Mouse (Mus musculus): ENCODE measurements around the gene Pfkm. TPM values are rescaled to one million over a fixed set of nuclear protein-coding genes. Genes with fewer than 3 reads are reported as not detected.

Pfkm gene
- polyA plus RNA-seq, 1 experiment, result 36.4 TPM

- no peaks in the 10 kb centered on the region for H3K79me2 ChIP-seq (ENCODE audit: control insufficient read depth, insufficient read depth)
- TF ChIP-seq CEBPB (IDR thresholded peaks at IDR 0.05; ENCODE audit: low read depth), result no peak
- no peak for TF ChIP-seq MAX (IDR thresholded peaks at IDR 0.05)
- TF ChIP-seq USF1 (IDR thresholded peaks at IDR 0.05; ENCODE audit: low read depth), result no peak
- no peak for TF ChIP-seq MYOG (IDR thresholded peaks at IDR 0.05; ENCODE audit: control insufficient read depth, extremely low read depth, insufficient read length)
- TF ChIP-seq MYOD1 (IDR thresholded peaks at IDR 0.05; ENCODE audit: control insufficient read depth, insufficient read length, low read depth), result no peak
- no peak for TF ChIP-seq FOSL1 (IDR thresholded peaks at IDR 0.05; ENCODE audit: insufficient read depth, low read length, poor library complexity, severe bottlenecking)
- no peak for TF ChIP-seq CTCF (IDR thresholded peaks at IDR 0.05; ENCODE audit: control insufficient read depth, insufficient read depth, insufficient read length)
- no peaks in the 10 kb centered on the region for H3K79me3 ChIP-seq (ENCODE audit: low read depth)
- H3K4me3 ChIP-seq (ENCODE audit: insufficient read depth, poor library complexity, severe bottlenecking), result no peak overlapping the region
- no peaks in the 10 kb centered on the region for H3K27me3 ChIP-seq (ENCODE audit: control insufficient read depth, insufficient read depth, insufficient read length)
- no peaks in the 10 kb centered on the region for H3K36me3 ChIP-seq (ENCODE audit: control insufficient read depth, insufficient read depth)
- H3ac ChIP-seq (ENCODE audit: control insufficient read depth, insufficient read length, low read depth), result no peak overlapping the region
These were observed 64.9 kb downstream of the Pfkm start for GRCm38 (mm10) chr15:98157253-98157652.

GRCm38 (mm10) chr15:98161026-98161805 is 68.8 kb downstream of the Pfkm start:
- Histone ChIP-seq H3ac (ENCODE audit: control insufficient read depth, insufficient read length, low read depth) (no peak overlapping the region), H3K36me3 (ENCODE audit: control insufficient read depth, insufficient read depth) (no peaks in the 10 kb centered on the region), H3K27me3 (ENCODE audit: control insufficient read depth, insufficient read depth, insufficient read length) (peaks cover 18% of the 10 kb centered on the region), H3K79me2 (ENCODE audit: control insufficient read depth, insufficient read depth) (no peaks in the 10 kb centered on the region), H3K4me3 (ENCODE audit: insufficient read depth, poor library complexity, severe bottlenecking) (no peak overlapping the region), H3K79me3 (ENCODE audit: low read depth) (no peaks in the 10 kb centered on the region)
- TF ChIP-seq MYOD1 (IDR thresholded peaks at IDR 0.05; ENCODE audit: control insufficient read depth, insufficient read length, low read depth), result no peak
- TF ChIP-seq FOSL1 (IDR thresholded peaks at IDR 0.05; ENCODE audit: insufficient read depth, low read length, poor library complexity, severe bottlenecking), result no peak
- no peak for TF ChIP-seq USF1 (IDR thresholded peaks at IDR 0.05; ENCODE audit: low read depth)
- TF ChIP-seq CTCF (IDR thresholded peaks at IDR 0.05; ENCODE audit: control insufficient read depth, insufficient read depth, insufficient read length), result no peak
- TF ChIP-seq CEBPB (IDR thresholded peaks at IDR 0.05; ENCODE audit: low read depth), result no peak
- TF ChIP-seq MYOG (IDR thresholded peaks at IDR 0.05; ENCODE audit: control insufficient read depth, extremely low read depth, insufficient read length), result no peak
- TF ChIP-seq MAX (IDR thresholded peaks at IDR 0.05), result no peak

GRCm38 (mm10) chr15:98162561-98162960 is 70.2 kb downstream of the Pfkm start:
- Histone ChIP-seq H3K36me3 (ENCODE audit: control insufficient read depth, insufficient read depth) (no peaks in the 10 kb centered on the region), H3K4me3 (ENCODE audit: insufficient read depth, poor library complexity, severe bottlenecking) (no peak overlapping the region)

GRCm38 (mm10) chr15:98165525-98165924 is 73.1 kb downstream of the Pfkm start, which contains the start of gene Asb8:
Gene Asb8 (minus strand): TSS chr15:98165625.
- Histone ChIP-seq H3K4me3 (ENCODE audit: insufficient read depth, poor library complexity, severe bottlenecking) (no peak within 1 kb of the TSS), H3K79me2 (ENCODE audit: control insufficient read depth, insufficient read depth) (no peaks in the 10 kb centered on the region), H3ac (ENCODE audit: control insufficient read depth, insufficient read length, low read depth) (no peak within 1 kb of the TSS), H3K79me3 (ENCODE audit: low read depth) (no peaks in the 10 kb centered on the region), H3K36me3 (ENCODE audit: control insufficient read depth, insufficient read depth) (no peaks in the 10 kb centered on the region), H3K27me3 (ENCODE audit: control insufficient read depth, insufficient read depth, insufficient read length) (peaks cover 49% of the 10 kb centered on the region)
- no peak for TF ChIP-seq CEBPB (IDR thresholded peaks at IDR 0.05; ENCODE audit: low read depth)
- no peak for TF ChIP-seq MYOD1 (IDR thresholded peaks at IDR 0.05; ENCODE audit: control insufficient read depth, insufficient read length, low read depth)
- no peak for TF ChIP-seq USF1 (IDR thresholded peaks at IDR 0.05; ENCODE audit: low read depth)
- TF ChIP-seq FOSL1 (IDR thresholded peaks at IDR 0.05; ENCODE audit: insufficient read depth, low read length, poor library complexity, severe bottlenecking), result no peak
- TF ChIP-seq MAX (IDR thresholded peaks at IDR 0.05), result no peak
- no peak for TF ChIP-seq MYOG (IDR thresholded peaks at IDR 0.05; ENCODE audit: control insufficient read depth, extremely low read depth, insufficient read length)
- TF ChIP-seq CTCF (IDR thresholded peaks at IDR 0.05; ENCODE audit: control insufficient read depth, insufficient read depth, insufficient read length), result no peak

More at GRCm38 (mm10) chr15:98162561-98162960, 70.2 kb downstream of the Pfkm start:
- no peaks in the 10 kb centered on the region for H3K79me2 ChIP-seq (ENCODE audit: control insufficient read depth, insufficient read depth)
- peaks cover 24% of the 10 kb centered on the region for H3K27me3 ChIP-seq (ENCODE audit: control insufficient read depth, insufficient read depth, insufficient read length)
- no peak overlapping the region for H3ac ChIP-seq (ENCODE audit: control insufficient read depth, insufficient read length, low read depth)
- TF ChIP-seq MAX (IDR thresholded peaks at IDR 0.05) (no peak), MYOG (IDR thresholded peaks at IDR 0.05; ENCODE audit: control insufficient read depth, extremely low read depth, insufficient read length) (no peak), CEBPB (IDR thresholded peaks at IDR 0.05; ENCODE audit: low read depth) (no peak), MYOD1 (IDR thresholded peaks at IDR 0.05; ENCODE audit: control insufficient read depth, insufficient read length, low read depth) (no peak), USF1 (IDR thresholded peaks at IDR 0.05; ENCODE audit: low read depth) (no peak), CTCF (IDR thresholded peaks at IDR 0.05; ENCODE audit: control insufficient read depth, insufficient read depth, insufficient read length) (no peak), FOSL1 (IDR thresholded peaks at IDR 0.05; ENCODE audit: insufficient read depth, low read length, poor library complexity, severe bottlenecking) (no peak)
- H3K79me3 ChIP-seq (ENCODE audit: low read depth), result no peaks in the 10 kb centered on the region

GRCm38 (mm10) chr15:98166963-98167644 is 74.7 kb downstream of the Pfkm start, which contains the start of gene Ccdc184:
Gene Ccdc184 (plus strand): TSS chr15:98167158.
- TF ChIP-seq MAX (IDR thresholded peaks at IDR 0.05), result no peak
- no peak for TF ChIP-seq CEBPB (IDR thresholded peaks at IDR 0.05; ENCODE audit: low read depth)
- no peak for TF ChIP-seq MYOG (IDR thresholded peaks at IDR 0.05; ENCODE audit: control insufficient read depth, extremely low read depth, insufficient read length)
- TF ChIP-seq CTCF (IDR thresholded peaks at IDR 0.05; ENCODE audit: control insufficient read depth, insufficient read depth, insufficient read length), result no peak
- no peak for TF ChIP-seq FOSL1 (IDR thresholded peaks at IDR 0.05; ENCODE audit: insufficient read depth, low read length, poor library complexity, severe bottlenecking)
- no peak for TF ChIP-seq MYOD1 (IDR thresholded peaks at IDR 0.05; ENCODE audit: control insufficient read depth, insufficient read length, low read depth)
- no peak for TF ChIP-seq USF1 (IDR thresholded peaks at IDR 0.05; ENCODE audit: low read depth)
- H3K4me3 ChIP-seq (ENCODE audit: insufficient read depth, poor library complexity, severe bottlenecking), result peak within 1 kb of the TSS; percentile 28
- peaks cover 57% of the 10 kb centered on the region for H3K27me3 ChIP-seq (ENCODE audit: control insufficient read depth, insufficient read depth, insufficient read length)
- peak within 1 kb of the TSS; percentile 63 for H3ac ChIP-seq (ENCODE audit: control insufficient read depth, insufficient read length, low read depth)
- no peaks in the 10 kb centered on the region for H3K36me3 ChIP-seq (ENCODE audit: control insufficient read depth, insufficient read depth)
- no peaks in the 10 kb centered on the region for H3K79me3 ChIP-seq (ENCODE audit: low read depth)
- H3K79me2 ChIP-seq (ENCODE audit: control insufficient read depth, insufficient read depth), result no peaks in the 10 kb centered on the region
